Comparison of ENCODE assay signal across 9 mouse cellular contexts in the genomic region with DNA sequence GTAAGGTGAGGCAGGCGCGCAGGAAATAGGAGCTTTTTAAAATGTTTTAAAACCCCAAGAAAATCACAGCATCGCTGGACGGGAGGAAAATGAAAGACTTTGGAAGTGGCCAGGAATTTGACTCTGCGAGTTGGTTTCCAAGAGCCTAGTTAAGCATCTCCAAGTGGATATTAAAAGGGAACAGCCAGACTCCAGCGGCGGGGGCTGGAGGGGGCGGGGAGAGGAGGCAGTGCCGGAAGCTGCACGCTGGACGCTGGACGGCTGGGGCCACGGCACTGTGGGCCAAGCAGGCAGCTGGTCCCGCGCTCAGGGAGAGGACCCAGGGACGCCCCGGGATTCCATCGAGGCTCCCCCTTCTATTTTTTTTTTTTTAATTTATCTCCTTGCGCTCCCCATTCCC. TPM values are rescaled to one million over a fixed set of nuclear protein-coding genes. Genes with fewer than 3 reads are reported as not detected.
A peak's percentile ranks its signal among the peaks of the same experiment; 100 is the strongest.
DNase-seq lines count a peak whose midpoint lies in the region; ATAC-seq and TF ChIP-seq lines count a peak whose summit lies in the region.
"Had no signal": no experiment of that assay in that cellular context is flagged by ENCODE, and none has a peak within 500 bp of the region (broad histone marks: within the 10 kb centered on the region; RNA-seq: fewer than 3 reads in every experiment).

No protein-coding gene starts in this region.

- H3K36me3 ChIP-seq in intestine, embryonic 16.5 days (ENCODE audit: control insufficient read depth, insufficient read depth, low read length): no peaks in the 10 kb centered on the region
- no peaks in the 10 kb centered on the region for H3K36me3 ChIP-seq in liver, embryonic 14.5 days (replicated peaks; ENCODE audit: control insufficient read depth, insufficient read depth, low read depth)
- H3K36me3 ChIP-seq: G1E had no signal

- no peak for TF ChIP-seq EP300 in liver, embryonic 14.5 days (IDR thresholded peaks at IDR 0.05; ENCODE audit: low read depth)

- ATAC-seq in intestine, embryonic 16.5 days: no peak
- ATAC-seq in liver, embryonic 14.5 days (ENCODE audit: insufficient read depth): no peak

- H3K9me3 ChIP-seq in intestine, embryonic 16.5 days (ENCODE audit: control insufficient read depth, low read length): no peaks in the 10 kb centered on the region
- H3K9me3 ChIP-seq in liver, embryonic 14.5 days (ENCODE audit: control insufficient read depth, low read length): no peaks in the 10 kb centered on the region
- H3K9me3 ChIP-seq: G1E had no signal

- H3K4me1 ChIP-seq in intestine, embryonic 16.5 days (ENCODE audit: control insufficient read depth, insufficient read depth, low read length): peaks cover 51% of the 10 kb centered on the region
- H3K4me1 ChIP-seq in liver, embryonic 14.5 days (replicated peaks; ENCODE audit: control insufficient read depth in 2 of 2, insufficient read depth in 2 of 2, low read length in 1 of 2): peaks cover 0 to 9% of the 10 kb centered on the region in 2 experiments; a peak in 2 of 4 replicates

- H3K4me2 ChIP-seq in intestine, embryonic 16.5 days (ENCODE audit: low read depth, low read length): peak overlapping the region; percentile 62
- H3K4me2 ChIP-seq in liver, embryonic 14.5 days (ENCODE audit: low read depth): peak overlapping the region; percentile 43

- H3K27ac ChIP-seq in intestine, embryonic 16.5 days (ENCODE audit: low read length): peak overlapping the region; percentile 84
- no peak overlapping the region for H3K27ac ChIP-seq in liver, embryonic 14.5 days

- peak overlapping the region; percentile 62 for H3K9ac ChIP-seq in intestine, embryonic 16.5 days (ENCODE audit: low read depth, low read length)
- H3K9ac ChIP-seq in liver, embryonic 14.5 days (replicated peaks): no peak overlapping the region

- H3K4me3 ChIP-seq in intestine, embryonic 16.5 days (ENCODE audit: low read length): peak overlapping the region; percentile 36
- H3K4me3 ChIP-seq in liver, embryonic 14.5 days (ENCODE audit: insufficient read depth in 1 of 2, low read depth in 2 of 2, low read length in 2 of 2): no peak overlapping the region

- WGBS in intestine, embryonic 16.5 days: 22% methylated on average over 18 of the region's 19 CpGs
- 36% methylated on average over 19 of the region's 19 CpGs for WGBS in liver, embryonic 14.5 days (ENCODE audit: insufficient replicate concordance)

- no peaks in the 10 kb centered on the region for H3K27me3 ChIP-seq in intestine, embryonic 16.5 days (replicated peaks; ENCODE audit: control insufficient read depth, insufficient read depth, low read length)
- no peaks in the 10 kb centered on the region for H3K27me3 ChIP-seq in liver, embryonic 14.5 days (ENCODE audit: control insufficient read depth, insufficient read depth, low read length)

- TF ChIP-seq CTCF in liver, embryonic 14.5 days (IDR thresholded peaks at IDR 0.05; ENCODE audit: low read depth): no peak

- DNase-seq in 3134 (ENCODE audit: extremely low read depth, insufficient read length, low spot score): peak; percentile 81
- peak; percentile 61 for DNase-seq in embryo, embryonic 10.5 days (ENCODE audit: low spot score)
- DNase-seq in heart, adult 18-20 months: peak; percentile 76 to 80
- no peak for DNase-seq in liver, embryonic 14.5 days (ENCODE audit: low read depth in 3 of 3, low spot score in 3 of 3)
- peak; percentile 48 for DNase-seq in ovary, postnatal 14 days (ENCODE audit: low spot score)
- no peak for DNase-seq in frontal cortex, postnatal 36 days (ENCODE audit: low spot score in 2 of 2)
- DNase-seq in frontal cortex, postnatal 25 days (ENCODE audit: low spot score in 2 of 2): no peak

RNA-seq across cellular contexts. Expression of gene Sept9, which starts 32.6 kb away (rescaled TPM):
- 10 to 100 TPM; 32.7 to 33.4 TPM for total RNA-seq in heart, adult 18-20 months (2021)
- 183 and 191 TPM in 2 replicates for polyA plus RNA-seq in intestine, embryonic 16.5 days (2015; fragmentation: Nextera tagmentation; extraction: Ambion mirVana)
- polyA plus RNA-seq in liver, embryonic 14.5 days (2012; rRNA removed): 11.8 and 14.9 TPM in 2 replicates
- 25.5 and 30.6 TPM in 2 replicates for polyA plus RNA-seq in liver, embryonic 14.5 days (2014; fragmentation: Nextera tagmentation; extraction: Ambion mirVana)

Comparison
In these comparisons a context has a peak if more than half of its experiments do, and no peak if none do; other contexts are left out.
1. DNase-seq: peak in 3134 (single experiment), embryo, embryonic 10.5 days (single experiment), heart, adult 18-20 months (2 of 2) and ovary, postnatal 14 days (single experiment); none in liver, embryonic 14.5 days (0 of 3), frontal cortex, postnatal 36 days (0 of 2) and frontal cortex, postnatal 25 days (0 of 2).